Mouse (Mus musculus) midbrain, postnatal 0 days (tissue): ENCODE data around the gene Nt5dc1. TPM values are rescaled to one million over a fixed set of nuclear protein-coding genes. Genes with fewer than 3 reads are reported as not detected.

Experiments used
- ATAC-seq: fragments of 200-750 bp; cut with Nextera tagmentation; 2 replicates; pipeline ENCODE4 v1.8.0; 2017; ENCODE audit warnings: moderate number of reproducible peaks, mild to moderate bottlenecking, moderate TSS enrichment, moderate library complexity; ENCODE audit not compliant: low FRiP score
- DNase-seq: peaks from one replicate; pipeline ENCODE4 v3.0.0-alpha.2; 2015; ENCODE audit warnings: low spot score
- H3K27ac ChIP-seq: fragments of 300-500 bp; sonication (generic); 2 replicates; pipeline ENCODE4 v1.5.1; 2014; ENCODE audit warnings: low read depth, mild to moderate bottlenecking, low read length, mixed read lengths
- H3K27me3 ChIP-seq: fragments of 300-500 bp; sonication (generic); 2 replicates; pipeline ENCODE4 v1.6.1; 2014; ENCODE audit warnings: low read length, control low read depth, mixed read lengths; ENCODE audit not compliant: insufficient read depth
- H3K36me3 ChIP-seq: fragments of 300-500 bp; sonication (generic); 2 replicates; pipeline ENCODE4 v1.6.1; 2014; ENCODE audit warnings: low read length, control low read depth, mixed read lengths; ENCODE audit not compliant: insufficient read depth
- H3K4me1 ChIP-seq: fragments of 300-500 bp; sonication (generic); 2 replicates; pipeline ENCODE4 v1.6.1; 2014; ENCODE audit warnings: mild to moderate bottlenecking, control low read depth, antibody characterized with exemption, low read length, mixed read lengths; ENCODE audit not compliant: insufficient read depth
- H3K4me2 ChIP-seq: fragments of 300-500 bp; sonication (generic); 2 replicates; pipeline ENCODE4 v1.6.1; 2014; ENCODE audit warnings: low read depth, mild to moderate bottlenecking, low read length, mixed read lengths; ENCODE audit not compliant: poor library complexity, severe bottlenecking
- H3K4me3 ChIP-seq: fragments of 300-500 bp; sonication (generic); 2 replicates; pipeline ENCODE4 v1.5.1; 2014; ENCODE audit warnings: low read depth, mild to moderate bottlenecking, low read length, moderate library complexity
- H3K9ac ChIP-seq: fragments of 300-500 bp; sonication (generic); replicated peaks from 2 replicates; pipeline ENCODE4 v1.6.1; 2014; ENCODE audit warnings: mild to moderate bottlenecking, low read length, moderate library complexity, mixed read lengths; ENCODE audit not compliant: poor library complexity, severe bottlenecking
- H3K9me3 ChIP-seq: fragments of 300-500 bp; sonication (generic); 2 replicates; pipeline ENCODE4 v1.6.1; 2016; ENCODE audit warnings: low read length, control low read depth
- CTCF ChIP-seq: IDR thresholded peaks from 2 replicates; pipeline ENCODE4 v1.5.1; 2016; ENCODE audit warnings: antibody characterized with exemption, mild to moderate bottlenecking
- WGBS: fragments of 180-500 bp; shearing (Covaris S2); extraction: QIAGEN DNeasy Blood & Tissue Kit; methylation state at CpG from one replicate; pipeline ENCODE4 v1.1.7; 2014; 5-methylcytosine and 5-hydroxymethylcytosine counted together
- polyA plus RNA-seq: library from polyadenylated mRNA; unstranded; fragments of >200 nt; fragmentation: Nextera tagmentation; extraction: Ambion mirVana; gene quantifications from 2 replicates; pipeline ENCODE4 v1.2.1, GENCODE M21; 2015
- total RNA-seq: library from RNA; depleted of rRNA; stranded (reverse); fragments of >200 nt; gene quantifications from 2 replicates; pipeline ENCODE4 v1.2.3, GENCODE M21; 2014

The Nt5dc1 gene
- total and polyA plus RNA-seq, 2 experiments from 2014 or later = 0.93 to 2.6 TPM

- DNase-seq (no peak), ATAC-seq (no peak)
- Histone ChIP-seq H3K4me1 (no peaks in the 10 kb centered on the region), H3K9ac (no peak overlapping the region), H3K9me3 (no peaks in the 10 kb centered on the region), H3K4me2 (no peak overlapping the region), H3K36me3 (no peaks in the 10 kb centered on the region), H3K27me3 (no peaks in the 10 kb centered on the region), H3K4me3 (no peak overlapping the region), H3K27ac (no peak overlapping the region)
- TF ChIP-seq CTCF = 0 out of 2 replicates have a peak, but pooled peaks have one; percentile 26
Measured at GRCm38 (mm10) chr10:34399267-34399666, 19.1 kb downstream of the Nt5dc1 start.

GRCm38 (mm10) chr10:34396959-34397358, 21.4 kb downstream of the Nt5dc1 start:
- ATAC-seq (no peak), DNase-seq (no peak)
- no peaks in the 10 kb centered on the region for H3K4me1 ChIP-seq
- H3K4me3 ChIP-seq = no peak overlapping the region
- 41% methylated on average over 4 of the region's 4 CpGs for WGBS
- H3K36me3 ChIP-seq = no peaks in the 10 kb centered on the region
- H3K27me3 ChIP-seq = no peaks in the 10 kb centered on the region
- no peak overlapping the region for H3K27ac ChIP-seq
- no peak for TF ChIP-seq CTCF
- no peak overlapping the region for H3K9ac ChIP-seq
- no peaks in the 10 kb centered on the region for H3K9me3 ChIP-seq
- H3K4me2 ChIP-seq = no peak overlapping the region

GRCm38 (mm10) chr10:34389681-34390080, 28.7 kb downstream of the Nt5dc1 start, which contains the start of gene Col10a1:
TSS of gene Col10a1 (plus strand) at chr10:34389981.
- Histone ChIP-seq H3K4me3 (no peak within 1 kb of the TSS), H3K36me3 (no peaks in the 10 kb centered on the region), H3K9me3 (no peaks in the 10 kb centered on the region), H3K4me1 (no peaks in the 10 kb centered on the region), H3K27ac (no peak within 1 kb of the TSS), H3K4me2 (no peak within 1 kb of the TSS), H3K27me3 (no peaks in the 10 kb centered on the region), H3K9ac (no peak within 1 kb of the TSS)
- DNase-seq (no peak), ATAC-seq (no peak)
- 67% methylated on average over 8 of the region's 8 CpGs for WGBS
- TF ChIP-seq CTCF = no peak

- Histone ChIP-seq H3K9me3 (no peaks in the 10 kb centered on the region), H3K36me3 (no peaks in the 10 kb centered on the region), H3K9ac (no peak overlapping the region), H3K4me1 (no peaks in the 10 kb centered on the region), H3K27ac (no peak overlapping the region), H3K27me3 (no peaks in the 10 kb centered on the region), H3K4me2 (no peak overlapping the region), H3K4me3 (no peak overlapping the region)
- ATAC-seq (no peak), DNase-seq (no peak)
- no peak for TF ChIP-seq CTCF
- 87% methylated on average over 5 of the region's 5 CpGs for WGBS
Measured at GRCm38 (mm10) chr10:34385636-34386035, 32.7 kb downstream of the Nt5dc1 start.

GRCm38 (mm10) chr10:34373332-34373731, 45.0 kb downstream of the Nt5dc1 start:
- Histone ChIP-seq H3K27me3 (no peaks in the 10 kb centered on the region), H3K27ac (no peak overlapping the region), H3K9me3 (no peaks in the 10 kb centered on the region), H3K4me2 (no peak overlapping the region), H3K36me3 (no peaks in the 10 kb centered on the region), H3K9ac (no peak overlapping the region), H3K4me3 (no peak overlapping the region), H3K4me1 (no peaks in the 10 kb centered on the region)
- 93% methylated on average over 7 of the region's 7 CpGs for WGBS
- TF ChIP-seq CTCF = no peak
- ATAC-seq = no peak
- no peak for DNase-seq

- H3K9ac ChIP-seq = no peak overlapping the region
- no peaks in the 10 kb centered on the region for H3K4me1 ChIP-seq
- no peak for ATAC-seq
- no peaks in the 10 kb centered on the region for H3K36me3 ChIP-seq
- H3K4me2 ChIP-seq = no peak overlapping the region
- no peaks in the 10 kb centered on the region for H3K27me3 ChIP-seq
- no peak overlapping the region for H3K27ac ChIP-seq
- no peaks in the 10 kb centered on the region for H3K9me3 ChIP-seq
- no peak overlapping the region for H3K4me3 ChIP-seq
- peak; percentile 76 for TF ChIP-seq CTCF
- 71% methylated on average over 5 of the region's 5 CpGs for WGBS
- DNase-seq = peak; percentile 30
Measured at GRCm38 (mm10) chr10:34368138-34368537, 50.2 kb downstream of the Nt5dc1 start.
